Mouse (Mus musculus) stomach, postnatal 0 days (tissue): Measurements from ENCODE around the gene Ehd2.

Source experiments
- CTCF ChIP-seq: IDR thresholded peaks from 2 replicates; pipeline ENCODE4 v1.5.1; 2016; ENCODE audit warnings: antibody characterized with exemption, low read depth, mild to moderate bottlenecking, moderate library complexity
- EP300 ChIP-seq: optimal IDR thresholded peaks from 2 replicates; pipeline ENCODE3; 2016; ENCODE audit warnings: antibody characterized with exemption

GRCm38 (mm10) chr7:15919947-15920346 is 47.4 kb downstream of the Ehd2 start:
- TF ChIP-seq CTCF (no peak), EP300 (no peak)
